Mouse (Mus musculus) neutrophil, adult 5-6 weeks (primary cell): ENCODE measurements around the gene Prpsap2. TPM values are rescaled to one million over a fixed set of nuclear protein-coding genes. Genes with fewer than 3 reads are reported as not detected.
"Not testable (repeated sequence)": the region's sequence is repeated elsewhere in the genome, so short reads cannot be mapped to it uniquely, and the experiment has no call there.

Source experiments
- ATAC-seq: fragments of 151-379, 151-347 bp; 2 replicates; pipeline ENCODE4 v1.8.0; 2017; ENCODE audit warnings: mild to moderate bottlenecking, moderate TSS enrichment; ENCODE audit not compliant: insufficient number of reproducible peaks, poor library complexity, low FRiP score, severe bottlenecking; ENCODE audit errors: extremely low read depth
- total RNA-seq: library from RNA; stranded (forward); fragments of 200-1000 nt; gene quantifications from 2 replicates; pipeline ENCODE4 v1.2.3, GENCODE M21; 2017

Prpsap2 gene
- total RNA-seq = 44.6 and 52.4 TPM in 2 replicates

GRCm38 (mm10) chr11:61761584-61762407, at the start of gene Prpsap2:
Gene Prpsap2 (minus strand): TSS chr11:61762088.
- peak; percentile 97 for ATAC-seq

GRCm38 (mm10) chr11:61809793-61810192, 47.9 kb upstream of the Prpsap2 start:
- ATAC-seq = no peak

- no peak for ATAC-seq
Observed at GRCm38 (mm10) chr11:61808551-61809117, 46.7 kb upstream of the Prpsap2 start.

GRCm38 (mm10) chr11:61793441-61793840, 31.6 kb upstream of the Prpsap2 start:
- ATAC-seq = no peak

GRCm38 (mm10) chr11:61788550-61788949, 26.7 kb upstream of the Prpsap2 start:
- ATAC-seq = no peak

GRCm38 (mm10) chr11:61782526-61782925, 20.6 kb upstream of the Prpsap2 start:
- not testable (repeated sequence) for ATAC-seq

- no peak for ATAC-seq
Observed at GRCm38 (mm10) chr11:61774551-61775149, 12.8 kb upstream of the Prpsap2 start.

- peak; percentile 34; the same call in 1 of the 2 replicates for ATAC-seq
Observed at GRCm38 (mm10) chr11:61760518-61760917, 1.4 kb downstream of the Prpsap2 start.

- no peak for ATAC-seq
Observed at GRCm38 (mm10) chr11:61757151-61757550, 4.7 kb downstream of the Prpsap2 start.

GRCm38 (mm10) chr11:61751612-61752011, 10.3 kb downstream of the Prpsap2 start:
- ATAC-seq = peak; percentile 36; the same call in 1 of the 2 replicates

GRCm38 (mm10) chr11:61747161-61747560, 14.7 kb downstream of the Prpsap2 start:
- ATAC-seq = no peak

- no peak for ATAC-seq
Observed at GRCm38 (mm10) chr11:61745781-61746180, 16.1 kb downstream of the Prpsap2 start.

- no peak for ATAC-seq
Observed at GRCm38 (mm10) chr11:61744460-61744859, 17.4 kb downstream of the Prpsap2 start.

GRCm38 (mm10) chr11:61743768-61744167, 18.1 kb downstream of the Prpsap2 start:
- ATAC-seq = no peak

GRCm38 (mm10) chr11:61740500-61740899, 21.4 kb downstream of the Prpsap2 start:
- no peak for ATAC-seq

- ATAC-seq = no peak
Observed at GRCm38 (mm10) chr11:61737290-61737689, 24.6 kb downstream of the Prpsap2 start.

- ATAC-seq = no peak
Observed at GRCm38 (mm10) chr11:61732672-61733071, 29.2 kb downstream of the Prpsap2 start.

- ATAC-seq = no peak
Observed at GRCm38 (mm10) chr11:61728037-61728436, 33.9 kb downstream of the Prpsap2 start.

GRCm38 (mm10) chr11:61722077-61722476, 39.8 kb downstream of the Prpsap2 start:
- ATAC-seq = no peak

GRCm38 (mm10) chr11:61720636-61721035, 41.3 kb downstream of the Prpsap2 start, which contains the start of gene Slc5a10:
Gene Slc5a10 (minus strand): TSS chr11:61720826.
- no peak for ATAC-seq
